ENCODE assay signal across 8 mouse cellular contexts in genomic region chr2:174295175-174295899, GRCm38 (mm10). TPM values are rescaled to one million over a fixed set of nuclear protein-coding genes. Genes with fewer than 3 reads are reported as not detected.
DNase-seq lines count a peak whose midpoint lies in the region; ATAC-seq lines count a peak whose summit lies in the region.

No protein-coding gene starts in this region.

- no peak for DNase-seq in kidney, adult 18-20 months
- peak; percentile 100 for DNase-seq in ZHBTc4 (ENCODE audit: low read depth, low spot score)
- DNase-seq in hindbrain, embryonic 14.5 days (ENCODE audit: low spot score), result peak; percentile 86
- peak; percentile 89 for DNase-seq in liver, embryonic 13.5 days
- peak; percentile 89 for DNase-seq in thymus, postnatal 0 days (ENCODE audit: low spot score)

- H3K9ac ChIP-seq in kidney, embryonic 16.5 days (replicated peaks; ENCODE audit: low read length), result peak overlapping the region; percentile 72
- peak overlapping the region; percentile 71 for H3K9ac ChIP-seq in hindbrain, embryonic 14.5 days
- peak overlapping the region; percentile 81 for H3K9ac ChIP-seq in liver, embryonic 13.5 days
- H3K9ac ChIP-seq in neural tube, embryonic 13.5 days, result peak overlapping the region; percentile 84

- peaks cover 17% of the 10 kb centered on the region for H3K36me3 ChIP-seq in kidney, embryonic 16.5 days (ENCODE audit: insufficient read depth, low read length)
- no peaks in the 10 kb centered on the region for H3K36me3 ChIP-seq in hindbrain, embryonic 14.5 days (replicated peaks; ENCODE audit: control insufficient read depth, insufficient read depth)
- peaks cover 31% of the 10 kb centered on the region for H3K36me3 ChIP-seq in liver, embryonic 13.5 days
- peaks cover 12% of the 10 kb centered on the region for H3K36me3 ChIP-seq in neural tube, embryonic 13.5 days

- H3K4me3 ChIP-seq in kidney, embryonic 16.5 days (ENCODE audit: low read length), result peak overlapping the region; percentile 56
- H3K4me3 ChIP-seq in hindbrain, embryonic 14.5 days (replicated peaks; ENCODE audit: low read length), result peak overlapping the region; percentile 49
- H3K4me3 ChIP-seq in liver, embryonic 13.5 days (replicated peaks), result peak overlapping the region; percentile 72
- peak overlapping the region; percentile 70 for H3K4me3 ChIP-seq in neural tube, embryonic 13.5 days

- H3K4me1 ChIP-seq in kidney, embryonic 16.5 days (ENCODE audit: insufficient read depth, low read length), result peaks cover 40% of the 10 kb centered on the region
- H3K4me1 ChIP-seq in hindbrain, embryonic 14.5 days (replicated peaks; ENCODE audit: control insufficient read depth, insufficient read depth, low read length), result peaks cover 22% of the 10 kb centered on the region
- H3K4me1 ChIP-seq in liver, embryonic 13.5 days (replicated peaks), result peaks cover 59% of the 10 kb centered on the region
- peaks cover 73% of the 10 kb centered on the region for H3K4me1 ChIP-seq in neural tube, embryonic 13.5 days (replicated peaks)

- H3K4me2 ChIP-seq in kidney, embryonic 16.5 days (replicated peaks; ENCODE audit: low read depth, low read length), result peak overlapping the region; percentile 56
- peak overlapping the region; percentile 60 for H3K4me2 ChIP-seq in hindbrain, embryonic 14.5 days (replicated peaks)
- peak overlapping the region; percentile 83 for H3K4me2 ChIP-seq in liver, embryonic 13.5 days
- peak overlapping the region; percentile 61 for H3K4me2 ChIP-seq in neural tube, embryonic 13.5 days

- peaks cover 59% of the 10 kb centered on the region for H3K9me3 ChIP-seq in kidney, embryonic 16.5 days (ENCODE audit: low read length)
- peaks cover 59% of the 10 kb centered on the region for H3K9me3 ChIP-seq in hindbrain, embryonic 14.5 days (ENCODE audit: control insufficient read depth, low read length)
- H3K9me3 ChIP-seq in liver, embryonic 13.5 days (replicated peaks), result peaks cover 48% of the 10 kb centered on the region
- peaks cover 61% of the 10 kb centered on the region for H3K9me3 ChIP-seq in neural tube, embryonic 13.5 days

- H3K27me3 ChIP-seq in kidney, embryonic 16.5 days (ENCODE audit: insufficient read depth, low read length), result peaks cover 29% of the 10 kb centered on the region
- peaks cover 32% of the 10 kb centered on the region for H3K27me3 ChIP-seq in hindbrain, embryonic 14.5 days (ENCODE audit: control insufficient read depth, insufficient read depth, low read length)
- H3K27me3 ChIP-seq in liver, embryonic 13.5 days, result peaks cover 29% of the 10 kb centered on the region
- H3K27me3 ChIP-seq in neural tube, embryonic 13.5 days, result peaks cover 39% of the 10 kb centered on the region

- peak overlapping the region; percentile 87 for H3K27ac ChIP-seq in kidney, embryonic 16.5 days (ENCODE audit: low read length)
- peak overlapping the region; percentile 82 for H3K27ac ChIP-seq in hindbrain, embryonic 14.5 days
- H3K27ac ChIP-seq in liver, embryonic 13.5 days, result peak overlapping the region; percentile 77
- peak overlapping the region; percentile 89 for H3K27ac ChIP-seq in neural tube, embryonic 13.5 days (replicated peaks)

- whole genome bisulfite sequencing in kidney, embryonic 16.5 days, result 44% methylated on average over 36 of the region's 36 CpGs
- WGBS in hindbrain, embryonic 14.5 days, result 52% methylated on average over 36 of the region's 36 CpGs
- WGBS in liver, embryonic 13.5 days (ENCODE audit: insufficient replicate concordance), result 50% methylated on average over 36 of the region's 36 CpGs
- WGBS in neural tube, embryonic 13.5 days, result 49% methylated on average over 36 of the region's 36 CpGs

- ATAC-seq in kidney, embryonic 16.5 days (ENCODE audit: low FRiP score, low TSS enrichment), result peak; percentile 94
- peak; percentile 63 for ATAC-seq in erythroid progenitor cell, adult 5-6 weeks (replicated peaks; ENCODE audit: low FRiP score, poor library complexity, severe bottlenecking)
- peak; percentile 91 for ATAC-seq in hindbrain, embryonic 14.5 days (ENCODE audit: low FRiP score)
- peak; percentile 82 for ATAC-seq in liver, embryonic 13.5 days (ENCODE audit: low read depth)
- peak; percentile 87 for ATAC-seq in neural tube, embryonic 13.5 days (ENCODE audit: low read depth)

RNA-seq across cellular contexts. Expression of gene Gnas, which starts 11.2 kb away (rescaled TPM):
- polyA plus RNA-seq in kidney, embryonic 16.5 days (2015; fragmentation: Nextera tagmentation; extraction: Ambion mirVana), result 743 and 1,325 TPM in 2 replicates
- 338 and 377 TPM in 2 replicates for total RNA-seq in erythroid progenitor cell, adult 5-6 weeks (2015; ENCODE audit: low replicate concordance)
- 196 and 201 TPM in 2 replicates for total RNA-seq in erythroid progenitor cell, adult 5-6 weeks (2017; ENCODE audit: low replicate concordance)
- 1,800 and 1,897 TPM in 2 replicates for polyA plus RNA-seq in hindbrain, embryonic 14.5 days (2014; fragmentation: Nextera tagmentation; extraction: Ambion mirVana)
- 343 and 362 TPM in 2 replicates for polyA plus RNA-seq in liver, embryonic 13.5 days (2015; fragmentation: Nextera tagmentation; extraction: Ambion mirVana)
- polyA plus RNA-seq in neural tube, embryonic 13.5 days (2015; fragmentation: Nextera tagmentation; extraction: Ambion mirVana), result 1,617 and 1,631 TPM in 2 replicates
- polyA plus RNA-seq in thymus, postnatal 0 days (2015; fragmentation: Nextera tagmentation; extraction: Ambion mirVana), result 679 TPM in 2 replicates

RNA-seq across cellular contexts. Expression of gene Gm20721, which starts 51.2 kb away (rescaled TPM):
- polyA plus RNA-seq in kidney, embryonic 16.5 days (2015; fragmentation: Nextera tagmentation; extraction: Ambion mirVana), result 18.2 and 28.2 TPM in 2 replicates
- total RNA-seq in erythroid progenitor cell, adult 5-6 weeks (2015; ENCODE audit: low replicate concordance), result not detected in 2 replicates
- total RNA-seq in erythroid progenitor cell, adult 5-6 weeks (2017; ENCODE audit: low replicate concordance), result 0.61 and 11.9 TPM in 2 replicates
- polyA plus RNA-seq in hindbrain, embryonic 14.5 days (2014; fragmentation: Nextera tagmentation; extraction: Ambion mirVana), result 8.6 and 10.9 TPM in 2 replicates
- polyA plus RNA-seq in liver, embryonic 13.5 days (2015; fragmentation: Nextera tagmentation; extraction: Ambion mirVana), result 36.1 and 43.2 TPM in 2 replicates
- 14.3 and 28.0 TPM in 2 replicates for polyA plus RNA-seq in neural tube, embryonic 13.5 days (2015; fragmentation: Nextera tagmentation; extraction: Ambion mirVana)
- polyA plus RNA-seq in thymus, postnatal 0 days (2015; fragmentation: Nextera tagmentation; extraction: Ambion mirVana), result 4.1 and 5.4 TPM in 2 replicates
